Mouse (Mus musculus) kidney, postnatal 4 days (tissue): ENCODE measurements around the gene Clhc1.

Experiments used
- DNase-seq, 2 experiments: peaks; one replicate each; pipeline ENCODE4 v3.0.0; 2021; ENCODE audit warnings: mixed read lengths in 2 of 2

The Clhc1 gene

DNA sequence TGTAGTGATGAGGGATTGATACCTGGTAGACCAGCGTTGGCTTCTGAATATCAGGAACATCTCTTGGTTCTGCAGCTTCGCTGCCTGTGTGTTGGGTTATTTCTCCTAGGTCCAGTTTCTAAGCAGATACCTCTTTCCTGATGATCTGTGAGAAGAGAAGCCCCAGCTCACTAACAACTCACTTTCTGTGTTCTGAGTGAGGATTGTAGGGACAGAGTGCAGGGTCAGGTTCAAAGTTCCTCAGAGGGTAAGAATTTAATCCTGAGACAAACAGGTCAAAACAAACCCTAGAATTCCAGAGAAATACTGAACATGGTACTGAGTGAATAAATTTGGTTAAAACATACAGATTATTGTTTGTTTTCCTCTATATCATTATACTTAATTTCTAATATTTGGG lies 15.7 kb downstream of the Clhc1 start:
- DNase-seq: no peak

DNA sequence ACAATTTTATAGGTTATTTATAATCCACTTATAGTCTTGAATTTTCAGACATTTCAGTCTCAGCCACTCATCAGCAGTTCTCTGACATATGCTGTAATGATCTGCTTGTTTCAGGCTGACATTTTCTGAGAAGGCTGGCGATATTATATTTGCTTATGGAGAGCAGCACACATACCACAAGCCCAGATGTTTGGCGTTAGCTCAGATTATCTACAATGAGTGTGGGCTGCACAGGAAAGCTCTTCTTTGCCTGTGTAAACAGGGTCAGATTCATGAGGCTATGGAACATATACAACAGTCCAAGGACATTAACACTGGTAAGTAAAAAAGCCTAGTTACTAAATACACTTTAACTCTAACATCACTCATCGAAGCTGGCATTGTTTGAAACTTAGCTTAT lies 23.8 kb downstream of the Clhc1 start:
- no peak for DNase-seq

DNA sequence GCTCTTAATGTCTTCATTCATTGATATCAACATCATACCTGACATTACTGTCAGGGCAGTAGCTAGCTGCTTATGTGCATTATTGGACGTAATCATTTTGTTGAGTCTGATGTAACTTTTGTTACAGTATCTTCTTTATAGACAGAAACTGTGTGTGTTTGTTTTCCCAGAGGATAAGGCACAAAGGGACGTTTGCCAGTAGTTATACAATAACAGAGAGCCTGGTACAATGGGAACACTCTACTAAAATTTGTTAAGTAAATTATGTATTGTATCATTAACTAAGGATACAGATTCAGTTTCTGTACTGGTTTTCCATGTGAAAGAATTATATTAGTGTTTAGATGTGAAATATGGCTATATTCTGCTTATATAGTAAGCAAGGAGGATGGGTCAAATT lies 24.9 kb downstream of the Clhc1 start:
- DNase-seq: no peak

GRCm38 (mm10) chr11:29579610-29580009 lies 31.9 kb downstream of the Clhc1 start:
- DNase-seq: no peak

- no peak for DNase-seq
Measured at GRCm38 (mm10) chr11:29595217-29595616, 47.5 kb downstream of the Clhc1 start.

DNA sequence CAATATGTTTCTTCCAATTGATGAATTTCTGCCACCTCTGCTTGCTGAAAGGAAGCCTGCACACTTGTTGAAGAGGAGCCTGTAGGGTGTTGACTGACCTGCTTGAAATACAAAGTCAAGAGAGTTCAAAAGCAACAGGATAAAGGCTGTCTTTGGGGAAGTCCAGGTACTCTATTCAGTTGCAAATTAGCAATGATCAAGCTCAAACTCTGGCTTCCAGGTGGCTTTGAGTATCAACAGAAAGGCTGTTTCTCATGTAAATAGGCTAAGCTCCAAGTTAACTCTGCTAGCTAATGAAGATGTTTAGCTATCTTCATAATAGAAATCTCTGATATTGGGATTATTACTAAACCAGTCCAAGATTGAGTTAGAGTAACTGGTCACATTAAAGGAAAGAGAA lies 49.4 kb downstream of the Clhc1 start:
- DNase-seq: no peak

DNA sequence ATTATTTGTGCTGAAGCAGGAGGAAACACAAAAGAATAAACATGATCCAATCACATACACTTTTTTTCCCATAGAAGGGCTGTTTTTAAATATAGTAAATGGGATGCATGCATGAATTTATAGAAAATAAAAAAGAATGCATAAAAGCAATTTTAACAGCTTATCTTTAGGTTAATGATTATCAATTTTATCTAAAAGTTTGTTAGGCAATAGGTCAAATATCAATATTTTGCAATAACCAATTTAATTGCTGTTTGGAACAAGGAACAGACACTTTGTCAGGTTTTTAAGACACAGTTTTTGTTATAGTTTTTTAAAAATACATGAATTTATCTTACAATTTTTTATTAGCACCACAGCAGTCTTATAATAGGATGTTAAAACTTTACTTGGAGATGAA lies 51.2 kb downstream of the Clhc1 start:
- no peak for DNase-seq

- DNase-seq: no peak
Measured at GRCm38 (mm10) chr11:29603581-29603980, 55.8 kb downstream of the Clhc1 start.

DNA sequence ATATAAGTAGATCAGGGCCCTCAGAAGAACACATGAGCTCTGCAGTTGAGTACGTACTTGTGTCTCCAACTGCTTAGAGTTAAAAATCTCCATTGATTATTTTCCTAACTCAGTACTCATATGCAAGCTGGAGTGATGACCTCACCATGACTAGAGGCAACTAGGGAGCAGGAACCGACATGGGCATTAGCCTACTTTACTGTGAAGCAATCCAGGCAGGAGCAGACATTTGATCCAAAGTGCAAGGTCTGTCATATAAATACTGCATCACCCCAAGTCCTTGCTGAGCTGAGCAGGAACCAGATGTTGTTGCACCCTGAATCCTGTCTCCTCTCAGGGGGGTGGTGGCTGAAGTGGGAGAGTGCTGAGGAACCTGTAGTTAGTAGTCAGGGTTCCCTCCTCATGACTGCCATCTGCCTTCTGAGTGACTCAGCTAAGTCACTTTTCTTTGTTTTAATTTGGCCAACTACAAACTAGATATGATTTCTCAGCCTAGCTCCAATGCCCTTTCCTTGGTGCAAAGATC lies 59.8 kb downstream of the Clhc1 start:
- no peak for DNase-seq

GRCm38 (mm10) chr11:29609756-29610468 lies 62.2 kb downstream of the Clhc1 start:
- no peak for DNase-seq

- DNase-seq: peak in 1 of 2 experiments; percentile 23
Measured at GRCm38 (mm10) chr11:29612007-29612406, 64.3 kb downstream of the Clhc1 start.

- no peak for DNase-seq
Measured at GRCm38 (mm10) chr11:29613185-29613735, 65.5 kb downstream of the Clhc1 start.

- DNase-seq: no peak
Measured at GRCm38 (mm10) chr11:29614217-29614924, 66.6 kb downstream of the Clhc1 start.

DNA sequence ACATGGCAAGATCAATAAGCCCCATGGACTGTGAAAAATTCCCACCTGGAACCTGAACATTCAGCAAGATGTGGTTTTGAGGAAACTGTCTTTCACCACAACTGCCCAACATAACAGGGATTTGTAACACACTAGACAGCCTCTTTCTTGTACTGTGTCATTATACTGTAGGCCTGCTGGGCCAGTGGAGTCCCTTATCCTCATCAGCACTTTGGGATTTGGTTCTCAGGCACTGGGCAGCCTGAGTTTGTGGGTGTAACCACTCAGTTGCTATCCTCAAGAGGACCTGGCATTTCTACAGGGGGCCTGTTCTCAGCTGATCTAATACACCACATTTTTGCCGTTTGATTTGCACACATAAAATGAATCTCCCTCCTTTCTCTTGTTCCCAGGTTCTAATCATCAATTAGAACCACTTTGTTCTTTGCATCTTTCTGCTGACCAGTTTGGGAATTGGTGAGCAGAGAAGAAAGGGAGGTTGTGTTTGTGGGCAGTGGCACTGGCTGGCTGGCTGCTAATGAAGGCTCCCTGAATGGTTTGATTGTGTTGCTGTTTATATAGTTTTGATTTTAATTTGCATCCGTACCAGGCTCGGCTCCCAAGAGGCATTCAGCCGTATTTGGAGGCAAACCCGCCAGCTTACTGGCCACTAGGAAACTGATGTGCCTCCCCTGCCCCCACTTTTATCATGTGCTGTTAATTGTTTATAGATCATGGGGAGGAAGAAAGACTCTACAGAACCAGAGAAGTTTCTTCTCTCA lies 74.5 kb downstream of the Clhc1 start:
- DNase-seq: no peak

DNA sequence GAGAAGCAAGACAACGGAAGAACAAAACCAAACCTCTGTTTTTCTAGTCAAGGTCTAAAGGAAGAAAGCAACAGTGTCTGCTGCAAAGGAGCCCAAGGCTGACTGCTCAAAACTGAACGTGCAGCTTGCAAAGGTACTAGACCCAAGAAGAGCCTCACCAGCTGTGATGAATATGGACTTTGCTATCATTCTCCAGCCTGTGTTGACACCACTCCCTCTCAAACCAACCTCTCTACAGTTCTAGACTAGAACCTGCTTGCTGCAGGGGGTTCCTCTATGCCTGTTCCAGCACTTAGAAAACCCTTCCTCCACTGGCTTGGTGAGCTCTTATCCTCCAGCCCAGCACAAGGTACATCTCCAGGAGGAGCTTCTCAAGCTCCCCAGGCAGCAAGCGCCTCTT lies 75.6 kb downstream of the Clhc1 start:
- DNase-seq: no peak

- no peak for DNase-seq
Measured at GRCm38 (mm10) chr11:29626541-29626940, 78.8 kb downstream of the Clhc1 start.

DNA sequence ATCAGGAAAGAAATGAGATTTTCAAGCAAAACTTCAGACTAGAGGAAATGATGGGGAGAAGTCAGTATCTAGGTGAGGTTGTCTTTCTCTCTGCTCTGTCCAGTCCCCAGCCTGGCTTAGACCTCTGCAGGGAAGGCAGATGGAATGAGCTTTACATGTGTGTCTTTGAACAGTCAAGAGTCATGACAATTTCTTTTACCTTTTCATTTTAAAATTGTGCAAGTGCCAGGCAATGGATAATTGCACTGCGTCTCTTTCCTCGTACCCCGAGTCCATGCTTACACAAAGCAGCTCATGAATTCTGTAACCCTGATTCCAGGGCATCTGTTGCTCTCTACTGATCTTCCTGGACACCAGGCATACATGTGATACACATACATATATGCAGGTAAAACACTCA lies 80.0 kb downstream of the Clhc1 start:
- no peak for DNase-seq
